In the genomic region with DNA sequence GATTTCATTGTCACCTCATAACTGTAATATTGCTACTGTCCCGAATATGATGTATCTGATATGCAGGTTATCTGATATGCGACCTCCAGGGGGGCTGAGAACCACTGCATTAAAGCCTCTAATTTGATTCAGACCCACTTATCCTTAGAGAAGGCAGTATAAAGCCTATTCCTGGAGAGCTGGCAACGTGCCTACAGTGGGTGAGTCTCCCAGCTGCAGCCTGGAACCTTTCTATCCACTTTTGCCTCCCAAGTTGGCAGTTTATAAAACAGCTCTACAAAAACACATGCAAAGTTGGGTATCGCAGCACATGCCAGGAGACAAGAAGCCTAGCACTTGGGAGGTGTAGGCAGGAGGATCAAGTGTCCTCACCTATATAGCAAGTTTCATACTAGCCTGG, we compare ENCODE assay signal across 29 mouse cellular contexts. TPM values are rescaled to one million over a fixed set of nuclear protein-coding genes. Genes with fewer than 3 reads are reported as not detected.
DNase-seq lines count a peak whose midpoint lies in the region; ATAC-seq and TF ChIP-seq lines count a peak whose summit lies in the region.
"Had no signal": no experiment of that assay in that cellular context is flagged by ENCODE, and none has a peak within 500 bp of the region (broad histone marks: within the 10 kb centered on the region; RNA-seq: fewer than 3 reads in every experiment).

No protein-coding gene starts in this region.

- no peak for ATAC-seq in hindbrain, postnatal 0 days
- no peak for ATAC-seq in hindbrain, embryonic 14.5 days (ENCODE audit: low FRiP score)
- ATAC-seq: activated CD4-positive, CD25-positive, alpha-beta regulatory T cell, adult 4 months; forebrain, embryonic 15.5 days; hindbrain, embryonic 16.5 days; intestine, embryonic 16.5 days; midbrain, embryonic 13.5 days had no signal

- H3K36me3 ChIP-seq in hindbrain, postnatal 0 days (ENCODE audit: insufficient read depth, low read length), result no peaks in the 10 kb centered on the region
- H3K36me3 ChIP-seq in hindbrain, embryonic 14.5 days (replicated peaks; ENCODE audit: control insufficient read depth, insufficient read depth), result no peaks in the 10 kb centered on the region
- H3K36me3 ChIP-seq: embryonic facial prominence, embryonic 12.5 days; forebrain, embryonic 15.5 days; G1E; heart, embryonic 10.5 days; midbrain, embryonic 13.5 days had no signal

- no peak overlapping the region for H3K4me2 ChIP-seq in hindbrain, postnatal 0 days (ENCODE audit: low read depth, low read length)
- no peak overlapping the region for H3K4me2 ChIP-seq in hindbrain, embryonic 14.5 days (replicated peaks)
- H3K4me2 ChIP-seq: embryonic facial prominence, embryonic 12.5 days; forebrain, embryonic 15.5 days; lung, embryonic 14.5 days; midbrain, embryonic 13.5 days had no signal

- H3K4me1 ChIP-seq in hindbrain, postnatal 0 days (ENCODE audit: insufficient read depth, low read length), result no peaks in the 10 kb centered on the region
- H3K4me1 ChIP-seq in hindbrain, embryonic 14.5 days (replicated peaks; ENCODE audit: control insufficient read depth, insufficient read depth, low read length), result no peaks in the 10 kb centered on the region
- H3K4me1 ChIP-seq: embryonic facial prominence, embryonic 12.5 days; forebrain, embryonic 15.5 days; midbrain, embryonic 13.5 days had no signal

- DNase-seq in hindbrain, postnatal 0 days (ENCODE audit: low spot score), result peak; percentile 21
- DNase-seq in hindbrain, embryonic 14.5 days (ENCODE audit: low spot score), result no peak
- DNase-seq in NIH3T3 (ENCODE audit: low read depth), result peak; percentile 22
- DNase-seq in frontal cortex, postnatal 10 days (ENCODE audit: low spot score in 2 of 2), result peak; percentile 29 to 44
- DNase-seq in right cerebral cortex, postnatal 25 days, result peak; percentile 26
- DNase-seq in thymus, adult 18-20 months, result no peak
- no peak for DNase-seq in ovary, postnatal 10 days (ENCODE audit: low spot score)
- DNase-seq: adrenal gland, adult 8-10 months; B cell, adult 2 months; cerebellum, adult 2 months; cerebellum, postnatal 25 days; kidney, postnatal 4 days; lung, embryonic 14.5 days; lung, postnatal 36 days; thymus, postnatal 14 days had no signal

- no peak overlapping the region for H3K27ac ChIP-seq in hindbrain, postnatal 0 days
- H3K27ac ChIP-seq in hindbrain, embryonic 14.5 days, result no peak overlapping the region
- H3K27ac ChIP-seq: embryonic facial prominence, embryonic 12.5 days; forebrain, embryonic 15.5 days; gastrocnemius, adult 2 months; heart, embryonic 10.5 days; left cerebral cortex, adult 2 months; liver, embryonic 14.5 days; midbrain, embryonic 13.5 days had no signal

- no peak overlapping the region for H3K4me3 ChIP-seq in hindbrain, postnatal 0 days (ENCODE audit: low read length)
- no peak overlapping the region for H3K4me3 ChIP-seq in hindbrain, embryonic 14.5 days (replicated peaks; ENCODE audit: low read length)
- H3K4me3 ChIP-seq: embryonic facial prominence, embryonic 12.5 days; erythroblast, embryonic 14.5 days; forebrain, embryonic 15.5 days; gastrocnemius, adult 2 months; heart, embryonic 10.5 days; left cerebral cortex, adult 2 months; megakaryocyte, embryonic 14.5 days; midbrain, embryonic 13.5 days had no signal

- no peaks in the 10 kb centered on the region for H3K9me3 ChIP-seq in hindbrain, postnatal 0 days (ENCODE audit: low read length)
- no peaks in the 10 kb centered on the region for H3K9me3 ChIP-seq in hindbrain, embryonic 14.5 days (ENCODE audit: control insufficient read depth, low read length)
- H3K9me3 ChIP-seq: embryonic facial prominence, embryonic 12.5 days; forebrain, embryonic 15.5 days; G1E; heart, embryonic 10.5 days; megakaryocyte, embryonic 14.5 days; midbrain, embryonic 13.5 days had no signal

- 77% methylated on average over 4 of the region's 4 CpGs for WGBS in hindbrain, postnatal 0 days
- WGBS in hindbrain, embryonic 14.5 days, result 84% methylated on average over 4 of the region's 4 CpGs

- H3K27me3 ChIP-seq in hindbrain, postnatal 0 days (ENCODE audit: insufficient read depth, low read length), result no peaks in the 10 kb centered on the region
- H3K27me3 ChIP-seq in hindbrain, embryonic 14.5 days (ENCODE audit: control insufficient read depth, insufficient read depth, low read length), result no peaks in the 10 kb centered on the region
- H3K27me3 ChIP-seq: CH12.LX; embryonic facial prominence, embryonic 12.5 days; forebrain, embryonic 15.5 days; megakaryocyte, embryonic 14.5 days; midbrain, embryonic 13.5 days had no signal

- H3K9ac ChIP-seq in hindbrain, postnatal 0 days (replicated peaks; ENCODE audit: low read length), result no peak overlapping the region
- H3K9ac ChIP-seq in hindbrain, embryonic 14.5 days, result no peak overlapping the region
- H3K9ac ChIP-seq: embryonic facial prominence, embryonic 12.5 days; forebrain, embryonic 15.5 days; liver, embryonic 14.5 days; lung, embryonic 14.5 days; midbrain, embryonic 13.5 days had no signal

- TF ChIP-seq CTCF in hindbrain, postnatal 0 days (IDR thresholded peaks at IDR 0.05; ENCODE audit: low read depth), result no peak

RNA-seq across cellular contexts. Expression of a gene that starts 17.0 kb away (rescaled TPM):
- 41.7 and 49.6 TPM in 2 replicates for total RNA-seq in hindbrain, postnatal 0 days (2014; rRNA removed)
- 14.4 and 15.3 TPM in 2 replicates for polyA plus RNA-seq in hindbrain, postnatal 0 days (2015; fragmentation: Nextera tagmentation; extraction: Ambion mirVana)
- polyA plus RNA-seq in hindbrain, embryonic 14.5 days (2014; fragmentation: Nextera tagmentation; extraction: Ambion mirVana), result 24.6 and 24.8 TPM in 2 replicates
- polyA plus RNA-seq: G1E had no signal

Comparison
In these comparisons a context has a peak if more than half of its experiments do, and no peak if none do; other contexts are left out.
1. DNase-seq: peak in hindbrain, postnatal 0 days (single experiment), NIH3T3 (single experiment), frontal cortex, postnatal 10 days (2 of 2) and right cerebral cortex, postnatal 25 days (single experiment); none in hindbrain, embryonic 14.5 days (single experiment), thymus, adult 18-20 months (0 of 2) and ovary, postnatal 10 days (single experiment).